Mouse (Mus musculus): ENCODE measurements around the gene Gm8265.
"Not testable (repeated sequence)": the region's sequence is repeated elsewhere in the genome, so short reads cannot be mapped to it uniquely, and the experiment has no call there.

The Gm8265 gene

GRCm38 (mm10) chr14:5632928-5633327, at the start of gene Gm8265:
Gene Gm8265, minus strand, starts transcription at chr14:5633028.
- DNase-seq (ENCODE audit: low spot score) = not testable (repeated sequence)

Measured in embryo, embryonic 10 days (tissue).